Comparison of ENCODE assay signal across 8 mouse cellular contexts in the genomic region with DNA sequence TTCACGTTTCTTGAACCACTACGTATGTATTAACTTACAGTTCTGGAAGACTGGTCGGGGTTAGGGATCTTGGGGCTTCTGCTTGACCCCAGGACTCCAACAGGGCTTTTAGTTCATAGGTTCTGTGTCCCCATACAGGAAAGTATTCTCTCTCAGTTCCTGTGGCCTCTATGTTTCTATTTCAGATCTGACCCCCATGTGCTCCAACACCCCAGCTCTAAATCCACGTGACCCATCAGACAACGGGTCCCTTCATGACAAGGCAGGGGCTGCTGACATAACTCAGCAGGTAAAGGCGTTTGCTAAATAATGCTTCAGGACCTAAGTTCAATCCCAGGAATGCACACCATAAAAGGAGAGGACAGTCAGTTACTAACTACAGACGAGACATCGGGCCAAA. TPM values are rescaled to one million over a fixed set of nuclear protein-coding genes. Genes with fewer than 3 reads are reported as not detected.
DNase-seq lines count a peak whose midpoint lies in the region; ATAC-seq and TF ChIP-seq lines count a peak whose summit lies in the region.

No protein-coding gene starts in this region.

- TF ChIP-seq CTCF in lung, postnatal 0 days (IDR thresholded peaks at IDR 0.05) = no peak

- DNase-seq in cerebellum, adult 8-10 months = peak; percentile 30
- DNase-seq in cerebellum, postnatal 10 days = no peak
- DNase-seq in lung, postnatal 0 days (ENCODE audit: low spot score) = no peak
- DNase-seq in lung, postnatal 36 days = no peak
- DNase-seq in T-cell, adult 2 months (ENCODE audit: low spot score) = no peak
- no peak for DNase-seq in gastrocnemius, postnatal 10 days

- WGBS in lung, postnatal 0 days = 77% methylated on average over 8 of the region's 8 CpGs
- WGBS in limb, embryonic 13.5 days = 81% methylated on average over 8 of the region's 8 CpGs
- 75% methylated on average over 8 of the region's 8 CpGs for WGBS in stomach, embryonic 16.5 days

- H3K36me3 ChIP-seq in lung, postnatal 0 days (ENCODE audit: insufficient read depth, low read length) = no peaks in the 10 kb centered on the region
- H3K36me3 ChIP-seq in limb, embryonic 13.5 days = peaks cover 11% of the 10 kb centered on the region
- H3K36me3 ChIP-seq in stomach, embryonic 16.5 days (ENCODE audit: control insufficient read depth, insufficient read depth, low read length) = no peaks in the 10 kb centered on the region

- H3K4me1 ChIP-seq in lung, postnatal 0 days (ENCODE audit: insufficient read depth, low read depth, low read length) = peaks cover 22% of the 10 kb centered on the region; the same call in 1 of the 2 replicates
- H3K4me1 ChIP-seq in limb, embryonic 13.5 days = peaks cover 43% of the 10 kb centered on the region
- H3K4me1 ChIP-seq in stomach, embryonic 16.5 days (ENCODE audit: control insufficient read depth, insufficient read depth, low read length) = peaks cover 34% of the 10 kb centered on the region

- no peaks in the 10 kb centered on the region for H3K9me3 ChIP-seq in lung, postnatal 0 days (ENCODE audit: low read length)
- H3K9me3 ChIP-seq in limb, embryonic 13.5 days = no peaks in the 10 kb centered on the region
- no peaks in the 10 kb centered on the region for H3K9me3 ChIP-seq in stomach, embryonic 16.5 days (replicated peaks; ENCODE audit: control insufficient read depth, low read length)

- peak overlapping the region; percentile 54; the same call in 1 of the 2 replicates for H3K4me3 ChIP-seq in lung, postnatal 0 days (ENCODE audit: low read depth, low read length)
- H3K4me3 ChIP-seq in limb, embryonic 13.5 days = peak overlapping the region; percentile 87
- H3K4me3 ChIP-seq in stomach, embryonic 16.5 days (replicated peaks; ENCODE audit: low read length) = peak overlapping the region; percentile 78

- no peak for ATAC-seq in lung, postnatal 0 days
- ATAC-seq in limb, embryonic 13.5 days (ENCODE audit: low FRiP score, low read depth) = no peak
- no peak for ATAC-seq in stomach, embryonic 16.5 days (ENCODE audit: insufficient read depth, low FRiP score)

- no peaks in the 10 kb centered on the region for H3K27me3 ChIP-seq in lung, postnatal 0 days (replicated peaks; ENCODE audit: insufficient read depth, low read length)
- H3K27me3 ChIP-seq in limb, embryonic 13.5 days = no peaks in the 10 kb centered on the region
- no peaks in the 10 kb centered on the region for H3K27me3 ChIP-seq in stomach, embryonic 16.5 days (ENCODE audit: control insufficient read depth, insufficient read depth, low read length)

- H3K27ac ChIP-seq in lung, postnatal 0 days (ENCODE audit: low read length) = no peak overlapping the region
- H3K27ac ChIP-seq in limb, embryonic 13.5 days = no peak overlapping the region
- H3K27ac ChIP-seq in stomach, embryonic 16.5 days (ENCODE audit: low read length) = no peak overlapping the region

- H3K4me2 ChIP-seq in lung, postnatal 0 days (replicated peaks; ENCODE audit: low read depth, low read length) = peak overlapping the region; percentile 98; the same call in 1 of the 2 replicates
- peak overlapping the region; percentile 92 for H3K4me2 ChIP-seq in limb, embryonic 13.5 days (replicated peaks)
- peak overlapping the region; percentile 81 for H3K4me2 ChIP-seq in stomach, embryonic 16.5 days (ENCODE audit: low read depth, low read length)

- TF ChIP-seq EP300 in lung, postnatal 0 days (IDR thresholded peaks at IDR 0.05) = no peak

- H3K9ac ChIP-seq in lung, postnatal 0 days (replicated peaks; ENCODE audit: low read depth) = no peak overlapping the region
- no peak overlapping the region for H3K9ac ChIP-seq in limb, embryonic 13.5 days
- peak overlapping the region; percentile 75 for H3K9ac ChIP-seq in stomach, embryonic 16.5 days (ENCODE audit: low read length)

RNA-seq across cellular contexts. Expression of gene Mrpl34, which starts 1.0 kb away (rescaled TPM):
- polyA plus RNA-seq in lung, postnatal 0 days (2015; fragmentation: Nextera tagmentation; extraction: Ambion mirVana) = 137 and 146 TPM in 2 replicates
- polyA plus RNA-seq in limb, embryonic 13.5 days (2015; fragmentation: Nextera tagmentation; extraction: Ambion mirVana) = 151 and 152 TPM in 2 replicates
- 126 and 148 TPM in 2 replicates for polyA plus RNA-seq in stomach, embryonic 16.5 days (2015; fragmentation: Nextera tagmentation; extraction: Ambion mirVana)
- 10 to 100 TPM; 34.7 to 39.7 TPM for total RNA-seq in gastrocnemius, postnatal 10 days (2021)

RNA-seq across cellular contexts. Expression of gene Abhd8, which starts 2.3 kb away (rescaled TPM):
- polyA plus RNA-seq in lung, postnatal 0 days (2015; fragmentation: Nextera tagmentation; extraction: Ambion mirVana) = 23.8 and 27.6 TPM in 2 replicates
- polyA plus RNA-seq in limb, embryonic 13.5 days (2015; fragmentation: Nextera tagmentation; extraction: Ambion mirVana) = 75.2 and 75.7 TPM in 2 replicates
- polyA plus RNA-seq in stomach, embryonic 16.5 days (2015; fragmentation: Nextera tagmentation; extraction: Ambion mirVana) = 23.5 and 27.5 TPM in 2 replicates
- total RNA-seq in gastrocnemius, postnatal 10 days (2021) = 10 to 100 TPM; 36.1 to 38.9 TPM

RNA-seq across cellular contexts. Expression of gene Dda1, which starts 3.3 kb away (rescaled TPM):
- polyA plus RNA-seq in lung, postnatal 0 days (2015; fragmentation: Nextera tagmentation; extraction: Ambion mirVana) = 73.7 and 78.6 TPM in 2 replicates
- polyA plus RNA-seq in limb, embryonic 13.5 days (2015; fragmentation: Nextera tagmentation; extraction: Ambion mirVana) = 98.8 and 105 TPM in 2 replicates
- 87.1 and 89.1 TPM in 2 replicates for polyA plus RNA-seq in stomach, embryonic 16.5 days (2015; fragmentation: Nextera tagmentation; extraction: Ambion mirVana)
- 10 to 100 TPM; 34.8 to 35.8 TPM for total RNA-seq in gastrocnemius, postnatal 10 days (2021)

RNA-seq across cellular contexts. Expression of gene Ano8, which starts 20.0 kb away (rescaled TPM):
- 1.1 and 1.2 TPM in 2 replicates for polyA plus RNA-seq in lung, postnatal 0 days (2015; fragmentation: Nextera tagmentation; extraction: Ambion mirVana)
- 1.5 and 1.7 TPM in 2 replicates for polyA plus RNA-seq in limb, embryonic 13.5 days (2015; fragmentation: Nextera tagmentation; extraction: Ambion mirVana)
- polyA plus RNA-seq in stomach, embryonic 16.5 days (2015; fragmentation: Nextera tagmentation; extraction: Ambion mirVana) = 0.26 and 0.27 TPM in 2 replicates
- total RNA-seq in gastrocnemius, postnatal 10 days (2021) = 10 to 100 TPM; 16.6 to 20.1 TPM

RNA-seq across cellular contexts. Expression of gene Gtpbp3, which starts 22.2 kb away (rescaled TPM):
- polyA plus RNA-seq in lung, postnatal 0 days (2015; fragmentation: Nextera tagmentation; extraction: Ambion mirVana) = 10.6 and 11.6 TPM in 2 replicates
- polyA plus RNA-seq in limb, embryonic 13.5 days (2015; fragmentation: Nextera tagmentation; extraction: Ambion mirVana) = 23.6 and 25.0 TPM in 2 replicates
- polyA plus RNA-seq in stomach, embryonic 16.5 days (2015; fragmentation: Nextera tagmentation; extraction: Ambion mirVana) = 11.0 and 14.8 TPM in 2 replicates
- 10 to 100 TPM in 1 of 2 experiments, 1 to 10 TPM in 1; 8.8 to 12.4 TPM for total RNA-seq in gastrocnemius, postnatal 10 days (2021)
